Mouse (Mus musculus): ENCODE data around the gene Plpp3. TPM values are rescaled to one million over a fixed set of nuclear protein-coding genes. Genes with fewer than 3 reads are reported as not detected.

The Plpp3 gene
- polyA plus RNA-seq (2016; fragmentation: Nextera tagmentation; extraction: Ambion mirVana): 55.7 and 57.7 TPM in 2 replicates

- peak within 1 kb of the TSS; percentile 89 for H3K4me2 ChIP-seq (replicated peaks)
- peak within 1 kb of the TSS; percentile 95 for H3K9ac ChIP-seq
- peak within 1 kb of the TSS; percentile 90 for H3K4me3 ChIP-seq
- peaks cover 20% of the 10 kb centered on the region for H3K4me1 ChIP-seq
- peak; percentile 74 for ATAC-seq (ENCODE audit: low FRiP score, low read depth)
- no peaks in the 10 kb centered on the region for H3K36me3 ChIP-seq
- no peaks in the 10 kb centered on the region for H3K9me3 ChIP-seq
- WGBS: under 1% methylated on average over 77 of the region's 77 CpGs
- H3K27ac ChIP-seq: peak within 1 kb of the TSS; percentile 79
- no peaks in the 10 kb centered on the region for H3K27me3 ChIP-seq (replicated peaks)
Measured at GRCm38 (mm10) chr4:105157276-105158168, at the start of gene Plpp3. Gene Plpp3 (plus strand): TSS chr4:105157347.

GRCm38 (mm10) chr4:105107943-105108640 lies 49.1 kb upstream of the Plpp3 start:
- Histone ChIP-seq H3K9ac (no peak overlapping the region), H3K36me3 (no peaks in the 10 kb centered on the region), H3K4me2 (replicated peaks) (0 out of 2 replicates have a peak overlapping the region, but pooled peaks have one; percentile 93), H3K9me3 (no peaks in the 10 kb centered on the region), H3K4me3 (no peak overlapping the region), H3K4me1 (no peaks in the 10 kb centered on the region), H3K27me3 (replicated peaks) (no peaks in the 10 kb centered on the region), H3K27ac (no peak overlapping the region)
- 72% methylated on average over 12 of the region's 12 CpGs for WGBS
- ATAC-seq (ENCODE audit: low FRiP score, low read depth): no peak

GRCm38 (mm10) chr4:105108641-105109198 lies 48.4 kb upstream of the Plpp3 start:
- no peaks in the 10 kb centered on the region for H3K27me3 ChIP-seq (replicated peaks)
- H3K36me3 ChIP-seq: no peaks in the 10 kb centered on the region
- no peak; the same call in 1 of the 2 replicates for ATAC-seq (ENCODE audit: low FRiP score, low read depth)
- WGBS: 37% methylated on average over 5 of the region's 5 CpGs
- peak overlapping the region; percentile 93 for H3K4me2 ChIP-seq (replicated peaks)
- H3K27ac ChIP-seq: no peak overlapping the region
- H3K4me3 ChIP-seq: peak overlapping the region; percentile 70
- H3K9me3 ChIP-seq: no peaks in the 10 kb centered on the region
- no peaks in the 10 kb centered on the region for H3K4me1 ChIP-seq
- H3K9ac ChIP-seq: peak overlapping the region; percentile 78

- H3K4me1 ChIP-seq: no peaks in the 10 kb centered on the region
- ATAC-seq (ENCODE audit: low FRiP score, low read depth): peak; percentile 93
- H3K36me3 ChIP-seq: no peaks in the 10 kb centered on the region
- peak within 1 kb of the TSS; percentile 70 for H3K4me3 ChIP-seq
- no peak within 1 kb of the TSS; the same call in 1 of the 2 replicates for H3K27ac ChIP-seq
- H3K27me3 ChIP-seq (replicated peaks): no peaks in the 10 kb centered on the region
- H3K9ac ChIP-seq: peak within 1 kb of the TSS; percentile 78
- H3K9me3 ChIP-seq: no peaks in the 10 kb centered on the region
- H3K4me2 ChIP-seq (replicated peaks): peak within 1 kb of the TSS; percentile 93
- under 1% methylated on average over 80 of the region's 80 CpGs for WGBS
Measured at GRCm38 (mm10) chr4:105109199-105109989, 47.8 kb upstream of the Plpp3 start, which contains the start of gene Prkaa2. Gene Prkaa2 (minus strand): TSS chr4:105109890.

GRCm38 (mm10) chr4:105109990-105110683 lies 47.0 kb upstream of the Plpp3 start:
- Histone ChIP-seq H3K27ac (no peak overlapping the region; the same call in 1 of the 2 replicates), H3K9me3 (no peaks in the 10 kb centered on the region), H3K4me2 (replicated peaks) (peak overlapping the region; percentile 93), H3K4me3 (peak overlapping the region; percentile 70), H3K4me1 (no peaks in the 10 kb centered on the region), H3K36me3 (no peaks in the 10 kb centered on the region), H3K27me3 (replicated peaks) (no peaks in the 10 kb centered on the region), H3K9ac (peak overlapping the region; percentile 78)
- peak; percentile 69 for ATAC-seq (ENCODE audit: low FRiP score, low read depth)
- WGBS: 3% methylated on average over 23 of the region's 24 CpGs

GRCm38 (mm10) chr4:105110684-105111035 lies 46.5 kb upstream of the Plpp3 start:
- no peak for ATAC-seq (ENCODE audit: low FRiP score, low read depth)

GRCm38 (mm10) chr4:105111770-105112169 lies 45.4 kb upstream of the Plpp3 start:
- Histone ChIP-seq H3K9me3 (no peaks in the 10 kb centered on the region), H3K9ac (no peak overlapping the region), H3K4me2 (replicated peaks) (no peak overlapping the region), H3K4me1 (no peaks in the 10 kb centered on the region), H3K27me3 (replicated peaks) (no peaks in the 10 kb centered on the region), H3K36me3 (no peaks in the 10 kb centered on the region), H3K4me3 (no peak overlapping the region), H3K27ac (no peak overlapping the region)
- ATAC-seq (ENCODE audit: low FRiP score, low read depth): no peak
- 90% methylated on average over 11 of the region's 11 CpGs for WGBS

More at GRCm38 (mm10) chr4:105110684-105111035, 46.5 kb upstream of the Plpp3 start:
- Histone ChIP-seq H3K27me3 (replicated peaks) (no peaks in the 10 kb centered on the region), H3K4me1 (no peaks in the 10 kb centered on the region), H3K4me3 (peak overlapping the region; percentile 70; the same call in 1 of the 2 replicates), H3K27ac (no peak overlapping the region), H3K4me2 (replicated peaks) (peak overlapping the region; percentile 93), H3K36me3 (no peaks in the 10 kb centered on the region), H3K9me3 (no peaks in the 10 kb centered on the region), H3K9ac (peak overlapping the region; percentile 78; the same call in 1 of the 2 replicates)
- 52% methylated on average over 4 of the region's 4 CpGs for WGBS

GRCm38 (mm10) chr4:105113042-105113441 lies 44.1 kb upstream of the Plpp3 start:
- WGBS: 88% methylated on average over 5 of the region's 5 CpGs
- Histone ChIP-seq H3K36me3 (no peaks in the 10 kb centered on the region), H3K4me2 (replicated peaks) (no peak overlapping the region)

GRCm38 (mm10) chr4:105113468-105113867 lies 43.7 kb upstream of the Plpp3 start:
- no peaks in the 10 kb centered on the region for H3K9me3 ChIP-seq
- WGBS: 83% methylated on average over 3 of the region's 3 CpGs
- ATAC-seq (ENCODE audit: low FRiP score, low read depth): no peak

More at GRCm38 (mm10) chr4:105113042-105113441, 44.1 kb upstream of the Plpp3 start:
- no peak overlapping the region for H3K27ac ChIP-seq
- H3K9me3 ChIP-seq: no peaks in the 10 kb centered on the region
- H3K9ac ChIP-seq: no peak overlapping the region
- no peaks in the 10 kb centered on the region for H3K4me1 ChIP-seq
- H3K4me3 ChIP-seq: no peak overlapping the region
- no peaks in the 10 kb centered on the region for H3K27me3 ChIP-seq (replicated peaks)
- no peak for ATAC-seq (ENCODE audit: low FRiP score, low read depth)

GRCm38 (mm10) chr4:105121081-105121480 lies 36.1 kb upstream of the Plpp3 start:
- no peaks in the 10 kb centered on the region for H3K4me1 ChIP-seq
- no peaks in the 10 kb centered on the region for H3K36me3 ChIP-seq
- no peak overlapping the region for H3K4me3 ChIP-seq
- no peaks in the 10 kb centered on the region for H3K27me3 ChIP-seq (replicated peaks)
- WGBS: 70% methylated on average over 6 of the region's 6 CpGs
- H3K27ac ChIP-seq: no peak overlapping the region
- no peak for ATAC-seq (ENCODE audit: low FRiP score, low read depth)
- H3K9me3 ChIP-seq: no peaks in the 10 kb centered on the region
- H3K4me2 ChIP-seq (replicated peaks): no peak overlapping the region
- H3K9ac ChIP-seq: no peak overlapping the region

More at GRCm38 (mm10) chr4:105113468-105113867, 43.7 kb upstream of the Plpp3 start:
- Histone ChIP-seq H3K27ac (no peak overlapping the region), H3K36me3 (no peaks in the 10 kb centered on the region), H3K4me3 (no peak overlapping the region), H3K4me1 (no peaks in the 10 kb centered on the region), H3K9ac (no peak overlapping the region), H3K27me3 (replicated peaks) (no peaks in the 10 kb centered on the region), H3K4me2 (replicated peaks) (no peak overlapping the region)

GRCm38 (mm10) chr4:105122429-105122828 lies 34.7 kb upstream of the Plpp3 start:
- H3K4me1 ChIP-seq: no peaks in the 10 kb centered on the region
- no peak overlapping the region for H3K4me2 ChIP-seq (replicated peaks)
- no peaks in the 10 kb centered on the region for H3K36me3 ChIP-seq
- no peak for ATAC-seq (ENCODE audit: low FRiP score, low read depth)
- H3K27ac ChIP-seq: no peak overlapping the region
- 47% methylated on average over 8 of the region's 8 CpGs for WGBS
- H3K9ac ChIP-seq: no peak overlapping the region
- H3K4me3 ChIP-seq: no peak overlapping the region
- H3K9me3 ChIP-seq: no peaks in the 10 kb centered on the region
- H3K27me3 ChIP-seq (replicated peaks): no peaks in the 10 kb centered on the region
